Mouse (Mus musculus): Measurements from ENCODE around the gene Llgl1.

GRCm38 (mm10) chr11:60729217-60729641 lies 29.7 kb downstream of the Llgl1 start:
- TF ChIP-seq EP300 (IDR thresholded peaks at IDR 0.05), result no peak
- TF ChIP-seq CTCF (IDR thresholded peaks at IDR 0.05), result no peak
